Mouse (Mus musculus): Measurements from ENCODE around the gene Snx20.

Snx20 gene

GRCm38 (mm10) chr8:88635474-88636397 lies at the start of gene Snx20:
Gene Snx20 (minus strand): TSS chr8:88636128.
- peak; percentile 90 for DNase-seq (ENCODE audit: low read depth, low spot score)

GRCm38 (mm10) chr8:88683656-88684289 lies 47.8 kb upstream of the Snx20 start:
- DNase-seq (ENCODE audit: low read depth, low spot score) = no peak

DNA sequence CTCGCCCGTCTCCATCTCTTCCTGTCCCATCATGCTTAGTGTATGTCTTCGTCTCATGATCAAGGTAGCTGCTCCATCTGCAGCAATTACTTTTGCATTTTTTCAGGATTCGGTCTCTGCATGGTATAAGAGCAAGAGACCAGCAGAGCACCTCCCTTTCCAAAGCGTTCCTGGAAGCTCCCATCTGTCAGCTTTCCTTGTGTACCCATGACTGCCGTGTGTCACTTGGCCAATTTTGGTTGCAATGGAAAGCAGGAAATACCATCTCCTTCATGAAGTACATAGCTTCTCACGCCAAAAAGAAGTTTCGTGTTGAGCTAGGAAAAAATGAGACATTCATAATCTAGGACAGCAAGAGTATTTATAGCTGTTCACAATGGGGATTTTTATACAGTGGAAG lies 45.1 kb upstream of the Snx20 start:
- no peak for DNase-seq (ENCODE audit: low read depth, low spot score)

- DNase-seq (ENCODE audit: low read depth, low spot score) = no peak
Observed at GRCm38 (mm10) chr8:88680566-88680965, 44.6 kb upstream of the Snx20 start.

DNA sequence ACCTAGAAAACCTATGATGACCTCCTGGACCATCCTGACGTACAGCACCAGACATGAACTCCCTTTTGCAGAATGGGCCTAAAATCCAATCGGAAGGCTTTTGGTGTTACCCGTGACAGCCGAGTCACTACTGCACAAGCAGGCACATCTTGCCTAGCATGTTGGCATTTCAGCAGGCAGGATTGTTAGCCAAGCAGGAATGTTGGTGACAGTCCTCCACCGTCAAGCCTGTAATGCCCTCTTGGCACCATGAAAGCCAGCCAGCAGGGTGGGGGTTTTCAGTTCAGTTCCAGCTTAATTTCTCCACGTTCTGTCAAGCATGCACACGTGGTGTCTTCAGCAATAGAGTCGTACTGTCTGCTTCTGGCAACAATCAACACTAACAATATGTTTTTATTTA lies 41.1 kb upstream of the Snx20 start:
- no peak for DNase-seq (ENCODE audit: low read depth, low spot score)

GRCm38 (mm10) chr8:88675372-88676165 lies 39.6 kb upstream of the Snx20 start:
- DNase-seq (ENCODE audit: low read depth, low spot score) = no peak

GRCm38 (mm10) chr8:88673859-88674258 lies 37.9 kb upstream of the Snx20 start:
- DNase-seq (ENCODE audit: low read depth, low spot score) = no peak

- DNase-seq (ENCODE audit: low read depth, low spot score) = no peak
Observed at GRCm38 (mm10) chr8:88671575-88671974, 35.6 kb upstream of the Snx20 start.

GRCm38 (mm10) chr8:88670782-88671181 lies 34.9 kb upstream of the Snx20 start:
- no peak for DNase-seq (ENCODE audit: low read depth, low spot score)

- DNase-seq (ENCODE audit: low read depth, low spot score) = peak; percentile 73
Observed at GRCm38 (mm10) chr8:88668400-88669086, 32.6 kb upstream of the Snx20 start.

GRCm38 (mm10) chr8:88666435-88666834 lies 30.5 kb upstream of the Snx20 start:
- DNase-seq (ENCODE audit: low read depth, low spot score) = peak; percentile 24

DNA sequence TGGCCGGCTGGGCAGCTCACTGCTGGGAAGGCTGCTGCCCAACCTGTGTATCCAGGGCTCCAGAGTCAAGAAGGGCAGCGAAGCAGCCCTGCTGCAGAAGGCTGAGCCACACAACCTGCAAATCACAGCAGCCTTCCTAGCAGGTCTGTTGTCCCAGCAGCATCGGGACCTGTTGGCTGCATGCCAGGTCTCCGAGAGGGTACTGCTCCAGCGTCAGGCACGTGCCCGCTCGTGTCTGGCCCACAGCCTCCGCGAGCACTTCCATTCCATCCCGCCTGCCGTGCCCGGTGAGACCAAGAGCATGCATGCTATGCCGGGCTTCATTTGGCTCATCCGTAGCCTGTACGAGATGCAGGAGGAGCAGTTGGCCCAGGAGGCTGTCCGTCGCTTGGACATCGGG lies 29.0 kb upstream of the Snx20 start:
- DNase-seq (ENCODE audit: low read depth, low spot score) = no peak

GRCm38 (mm10) chr8:88664121-88664520 lies 28.2 kb upstream of the Snx20 start:
- DNase-seq (ENCODE audit: low read depth, low spot score) = no peak

DNA sequence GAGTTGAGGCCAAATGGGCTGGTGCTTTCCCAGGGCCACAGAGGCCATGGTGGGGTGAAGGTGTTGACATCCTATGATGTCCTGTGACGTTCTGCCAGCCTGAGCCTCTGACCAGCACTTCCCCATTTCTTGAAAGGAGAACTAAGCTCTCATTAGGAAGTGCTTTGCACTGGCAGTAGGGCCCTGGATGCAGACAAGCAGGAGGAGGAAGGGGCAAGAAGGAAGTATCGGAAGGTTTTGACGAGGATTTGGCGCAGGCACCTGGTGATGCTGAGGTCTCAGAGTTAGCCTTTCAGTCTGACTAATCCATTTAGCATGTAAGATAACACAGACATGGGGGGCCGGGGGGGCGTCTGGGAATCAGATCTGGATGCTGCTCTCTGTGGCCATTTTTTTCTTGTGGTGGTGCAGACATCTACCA lies 26.5 kb upstream of the Snx20 start:
- no peak for DNase-seq (ENCODE audit: low read depth, low spot score)

DNA sequence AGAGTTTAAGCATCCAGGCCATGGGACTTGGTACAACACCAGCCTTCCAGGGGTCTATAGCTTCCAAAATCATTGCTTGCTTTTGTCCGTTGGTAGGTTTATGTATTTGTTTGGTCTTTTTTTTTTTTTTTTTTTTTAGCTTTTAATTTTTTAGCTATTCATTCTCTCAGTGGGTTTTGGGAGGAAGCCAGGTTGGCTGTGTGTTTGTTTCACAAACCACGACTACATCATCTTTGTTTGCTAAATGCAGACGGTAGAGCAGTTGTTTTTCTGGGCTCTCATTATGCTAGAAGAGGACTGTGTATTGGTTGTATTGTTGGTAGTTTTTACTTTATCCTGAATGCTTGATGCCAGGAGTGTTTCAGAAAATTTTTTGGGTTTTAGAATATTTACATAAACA lies 23.9 kb upstream of the Snx20 start:
- no peak for DNase-seq (ENCODE audit: low read depth, low spot score)

GRCm38 (mm10) chr8:88655334-88655733 lies 19.4 kb upstream of the Snx20 start:
- no peak for DNase-seq (ENCODE audit: low read depth, low spot score)

DNA sequence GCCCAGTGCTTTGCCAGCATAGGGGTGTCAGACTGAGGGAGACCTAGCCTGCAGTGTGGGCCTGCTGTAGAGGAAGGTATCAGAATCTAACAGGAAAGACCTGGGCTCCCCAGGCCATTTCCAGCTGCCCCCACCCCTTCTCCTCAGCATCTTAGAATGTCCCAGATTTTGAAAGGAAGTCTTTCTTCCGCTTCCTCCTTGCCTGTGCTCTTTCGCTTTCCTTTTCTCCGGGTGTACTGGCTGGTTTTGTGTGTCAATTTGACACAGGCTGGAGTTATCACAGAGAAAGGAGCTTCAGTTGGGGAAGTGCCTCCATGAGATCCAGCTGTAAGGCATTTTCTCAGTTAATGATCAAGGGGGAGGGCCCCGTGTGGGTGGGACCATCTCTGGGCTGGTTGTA lies 15.2 kb upstream of the Snx20 start:
- DNase-seq (ENCODE audit: low read depth, low spot score) = peak; percentile 40

DNA sequence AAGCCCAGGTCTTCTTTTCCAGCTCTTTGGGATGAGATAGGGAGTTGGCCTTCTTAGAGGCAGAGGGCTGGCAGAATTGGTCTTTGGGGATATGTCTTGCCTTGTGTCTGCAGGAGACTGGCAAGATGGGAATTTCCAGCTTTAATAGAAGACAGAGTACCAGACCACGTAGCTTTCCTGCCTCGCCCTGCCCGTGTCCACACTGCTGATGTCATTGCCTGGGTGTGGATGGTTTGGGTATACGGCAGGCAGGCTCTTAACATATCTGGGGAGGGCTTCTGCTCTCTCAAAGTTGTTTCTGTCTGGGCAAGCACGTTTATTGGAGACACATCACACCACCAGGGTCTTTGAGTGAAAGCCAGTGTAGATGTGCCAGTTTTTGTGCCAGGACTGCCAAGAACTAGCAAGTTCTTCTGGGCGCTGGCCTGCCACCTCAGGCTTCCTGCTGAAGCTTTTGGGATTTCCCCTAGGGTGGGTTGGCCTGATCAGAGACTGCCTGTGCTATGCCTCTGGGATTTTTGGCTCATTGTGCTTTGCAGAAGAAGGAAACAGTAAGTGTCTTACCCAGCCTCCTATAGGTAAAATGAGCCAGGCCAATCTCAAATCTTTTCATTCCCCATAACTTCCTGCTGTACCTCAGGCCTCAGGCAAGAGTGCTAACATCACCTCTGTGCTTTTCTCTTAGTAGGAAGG lies 14.2 kb upstream of the Snx20 start:
- peak; percentile 25 for DNase-seq (ENCODE audit: low read depth, low spot score)

GRCm38 (mm10) chr8:88648322-88648721 lies 12.4 kb upstream of the Snx20 start:
- no peak for DNase-seq (ENCODE audit: low read depth, low spot score)

DNA sequence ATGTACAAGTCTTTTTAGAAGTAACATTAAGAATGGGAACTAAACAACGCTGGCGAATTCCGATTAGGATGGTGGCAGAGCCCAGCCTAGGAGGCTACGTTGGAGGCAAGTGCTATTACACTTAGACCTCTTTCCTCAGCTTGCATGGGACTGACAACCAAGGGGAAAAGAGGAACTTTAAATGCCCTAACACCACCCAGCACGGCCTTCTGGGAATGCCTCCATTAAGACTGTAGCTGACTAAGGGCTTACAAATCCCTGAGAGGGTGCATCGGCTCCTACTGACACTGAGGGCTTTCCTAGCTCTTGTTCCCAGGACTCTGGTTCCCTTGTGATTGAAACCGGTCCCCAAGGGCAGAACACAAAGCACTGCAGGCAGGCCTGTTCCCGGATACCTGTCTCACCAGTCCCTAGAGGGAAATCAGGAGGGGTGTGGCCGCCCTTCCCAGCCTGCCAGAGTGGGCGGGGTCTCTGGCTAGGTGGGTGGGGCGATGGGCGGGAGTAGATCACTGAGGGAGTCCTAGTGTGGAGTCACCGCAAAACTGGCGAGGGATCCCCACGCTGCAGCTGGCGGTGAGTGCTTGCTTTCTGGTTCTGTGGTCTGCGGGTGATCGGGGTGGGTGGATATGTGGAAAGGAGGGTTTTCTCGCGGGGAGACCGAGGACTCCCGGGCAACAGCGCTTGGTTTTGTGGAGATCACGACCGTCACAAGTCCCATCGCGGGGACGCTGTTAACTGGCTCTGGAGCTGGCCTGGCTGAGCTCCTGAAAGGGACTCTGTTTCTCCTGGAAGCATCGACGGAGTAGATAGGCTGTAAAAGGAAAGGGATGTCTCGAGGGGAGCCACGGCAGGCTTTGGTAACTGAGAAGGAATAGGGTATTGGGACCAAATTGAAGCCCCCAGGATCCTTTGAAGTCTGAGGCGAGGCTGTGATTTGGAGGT lies 11.2 kb upstream of the Snx20 start, which contains the start of gene Nod2:
Gene Nod2, plus strand, starts transcription at position 479 of the 942 bp plus-strand sequence.
- peak; percentile 67 for DNase-seq (ENCODE audit: low read depth, low spot score)

All from CD4-positive helper T cell, adult 2 months (primary cell).